Mouse (Mus musculus): Measurements from ENCODE around the gene Gm15056. TPM values are rescaled to one million over a fixed set of nuclear protein-coding genes. Genes with fewer than 3 reads are reported as not detected.

Gene Gm15056
- not detected for total RNA-seq (2021)
- long read RNA-seq, experiment 1 = 0 reads
- long read RNA-seq, experiment 2 = 0 reads

GRCm38 (mm10) chr8:20902527-20902926 lies at the start of gene Gm15056:
Gm15056 (minus strand) TSS chr8:20902627.
- DNase-seq (ENCODE audit: low spot score) = no peak

DNA sequence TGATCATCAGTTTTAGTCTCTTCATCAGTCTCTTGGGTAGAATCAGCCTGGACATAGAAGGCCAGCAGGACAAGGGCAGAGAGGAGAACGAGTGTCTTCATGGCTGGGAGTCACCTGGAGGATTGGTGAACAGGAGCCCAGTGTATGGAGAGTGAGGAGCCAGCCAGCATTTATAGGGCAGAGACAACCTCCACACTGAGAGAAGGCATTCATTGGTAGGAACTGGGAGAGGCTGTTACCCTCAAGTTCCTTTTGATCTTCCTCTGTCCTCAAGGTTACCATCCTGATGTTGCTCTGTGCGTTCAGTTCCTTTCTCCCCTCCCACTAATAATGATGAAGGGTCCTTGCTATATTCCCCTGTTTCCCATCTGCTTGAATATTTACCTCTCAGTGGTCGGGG lies 42.2 kb upstream of the Gm15056 start, which contains the start of gene AY761185:
Gene AY761185, minus strand, starts transcription at position 101 of the 400 bp plus-strand sequence.
- DNase-seq (ENCODE audit: low spot score) = no peak

DNA sequence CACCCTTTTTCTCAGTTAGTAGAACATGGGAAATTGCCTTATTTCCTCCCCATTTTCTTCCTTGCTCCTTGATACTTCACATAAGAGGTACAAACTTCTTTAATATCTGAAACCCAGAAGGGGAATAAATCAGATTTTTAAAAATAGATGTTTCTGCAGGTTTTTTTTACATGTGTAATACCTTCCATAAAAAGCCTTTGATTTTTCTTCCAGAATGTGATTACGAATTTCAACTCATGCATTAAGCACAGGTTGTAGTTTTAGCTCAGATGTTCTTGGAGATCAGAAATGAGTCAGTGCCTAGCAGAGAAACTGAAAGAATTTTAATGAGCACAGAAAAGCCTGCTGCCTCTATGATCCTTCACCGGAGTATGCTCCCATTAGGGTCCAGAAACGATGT lies 19.5 kb upstream of the Gm15056 start, which contains the start of gene Gm6040:
Gene Gm6040, minus strand, starts transcription at position 101 of the 400 bp plus-strand sequence.
- no peak for DNase-seq (ENCODE audit: low spot score)

GRCm38 (mm10) chr8:20912288-20912687 lies 9.9 kb upstream of the Gm15056 start:
- no peak for DNase-seq (ENCODE audit: low spot score)

- no peak for DNase-seq (ENCODE audit: low spot score)
Measured at GRCm38 (mm10) chr8:20908256-20908655, 5.8 kb upstream of the Gm15056 start.

- no peak for DNase-seq (ENCODE audit: low spot score)
Measured at GRCm38 (mm10) chr8:20907119-20907518, 4.7 kb upstream of the Gm15056 start.

DNA sequence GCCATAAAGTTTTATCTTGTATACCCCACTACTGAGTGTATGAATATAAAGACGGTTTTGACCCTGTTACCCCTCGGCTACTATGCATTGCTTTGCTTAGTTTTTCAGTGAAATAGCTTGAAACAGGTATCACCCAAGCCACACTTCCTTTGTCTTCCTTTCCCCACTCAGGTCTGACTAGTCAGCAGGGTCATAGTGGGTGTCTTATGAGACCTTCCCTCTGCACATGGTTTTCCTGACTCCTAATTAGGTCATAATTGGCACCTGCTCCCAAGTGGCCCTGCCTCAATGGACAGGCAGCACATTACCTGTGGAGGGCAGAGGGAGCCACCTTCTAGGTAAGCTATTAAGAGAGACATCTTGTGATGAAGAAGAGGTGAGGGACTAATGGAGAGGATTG lies 10.1 kb downstream of the Gm15056 start, which contains the start of gene Defb33:
Gene Defb33, plus strand, starts transcription at position 301 of the 400 bp plus-strand sequence.
- DNase-seq (ENCODE audit: low spot score) = no peak

- DNase-seq (ENCODE audit: low spot score) = no peak
Measured at GRCm38 (mm10) chr8:20874608-20875007, 27.8 kb downstream of the Gm15056 start.

Other genes starting within 250 kb of the Gm15056 start
- gene Defb33, start 10.0 kb downstream of the Gm15056 start, total RNA-seq (2021) = not detected
- not detected for gene Gm6040, start 19.4 kb upstream of the Gm15056 start, total RNA-seq (2021)
- gene AY761185, start 42.1 kb upstream of the Gm15056 start, total RNA-seq (2021) = not detected
- not detected for gene Defa21, start 122.9 kb upstream of the Gm15056 start, total RNA-seq (2021)
- gene Defa23, start 152.4 kb upstream of the Gm15056 start, total RNA-seq (2021) = not detected
- not detected for gene Defa35, start 162.4 kb upstream of the Gm15056 start, total RNA-seq (2021)
- not detected for gene Defa25, start 181.8 kb upstream of the Gm15056 start, total RNA-seq (2021)
- not detected for gene Gm14851, start 193.4 kb upstream of the Gm15056 start, total RNA-seq (2021)
- gene Defa30, start 232.0 kb upstream of the Gm15056 start, total RNA-seq (2021) = not detected

Measured in gastrocnemius, adult 18-20 months (tissue).